ENCODE assay signal across 13 mouse cellular contexts in genomic region chr13:52060418-52060870, GRCm38 (mm10).
DNase-seq lines count a peak whose midpoint lies in the region; ATAC-seq and TF ChIP-seq lines count a peak whose summit lies in the region.
"Had no signal": no experiment of that assay in that cellular context is flagged by ENCODE, and none has a peak within 500 bp of the region (broad histone marks: within the 10 kb centered on the region; RNA-seq: fewer than 3 reads in every experiment).

No protein-coding gene starts in this region.

- DNase-seq in Patski (ENCODE audit: low read depth, low spot score): peak; percentile 67
- DNase-seq in cerebellum, adult 9-11 months: peak; percentile 43
- peak; percentile 99 for DNase-seq in liver, adult 2 months (ENCODE audit: extremely low read depth, low read depth, low spot score)
- DNase-seq in ovary, postnatal 10 days (ENCODE audit: low spot score): no peak
- no peak for DNase-seq in left cerebral cortex, adult 9 months (ENCODE audit: low spot score in 2 of 2)
- DNase-seq: adrenal gland, postnatal 36 days; heart, postnatal 14 days; lung, postnatal 4 days had no signal

- in situ Hi-C loops in Patski (cut with MboI; ENCODE audit: low pct_unique_long_range_greater_than_20kb): no loop called here

- TF ChIP-seq CTCF in Patski (IDR thresholded peaks at IDR 0.05): no peak
- TF ChIP-seq CTCF in liver, adult 2 months (IDR thresholded peaks at IDR 0.05; ENCODE audit: low read depth, low read length): no peak

- H3K9ac ChIP-seq in kidney, embryonic 14.5 days (ENCODE audit: low read depth, low read length): no peak overlapping the region
- H3K9ac ChIP-seq in liver, adult 2 months (ENCODE audit: low read depth, low read length): no peak overlapping the region
- no peak overlapping the region for H3K9ac ChIP-seq in heart, embryonic 12.5 days
- H3K9ac ChIP-seq: embryonic facial prominence, embryonic 13.5 days had no signal

- H3K27me3 ChIP-seq in Patski: no peaks in the 10 kb centered on the region
- H3K27me3 ChIP-seq in kidney, embryonic 14.5 days (ENCODE audit: control insufficient read depth, insufficient read depth, low read length): no peaks in the 10 kb centered on the region
- H3K27me3 ChIP-seq in liver, adult 2 months (ENCODE audit: control insufficient read depth, insufficient read depth, low read length): no peaks in the 10 kb centered on the region
- no peaks in the 10 kb centered on the region for H3K27me3 ChIP-seq in heart, embryonic 12.5 days (replicated peaks)
- H3K27me3 ChIP-seq: embryonic facial prominence, embryonic 13.5 days had no signal

- TF ChIP-seq POLR2A in liver, adult 2 months (IDR thresholded peaks at IDR 0.05; ENCODE audit: extremely low read depth, insufficient read depth, low read length): no peak

- H3K4me1 ChIP-seq in kidney, embryonic 14.5 days (ENCODE audit: control insufficient read depth, insufficient read depth, low read length): peaks cover 28% of the 10 kb centered on the region
- H3K4me1 ChIP-seq in liver, adult 2 months (ENCODE audit: control insufficient read depth, insufficient read depth, low read length): peaks cover 15% of the 10 kb centered on the region
- H3K4me1 ChIP-seq in heart, embryonic 12.5 days (replicated peaks): 0 out of 2 replicates have a peak, but pooled peaks cover 5% of the 10 kb centered on the region

- 0 out of 2 replicates have a peak overlapping the region, but pooled peaks have one; percentile 15 for H3K27ac ChIP-seq in kidney, embryonic 14.5 days (ENCODE audit: low read depth, low read length)
- peak overlapping the region; percentile 24 for H3K27ac ChIP-seq in liver, adult 2 months (replicated peaks; ENCODE audit: insufficient read depth, low read depth, low read length)
- no peak overlapping the region for H3K27ac ChIP-seq in heart, embryonic 12.5 days (ENCODE audit: poor library complexity, severe bottlenecking)
- H3K27ac ChIP-seq: embryonic facial prominence, embryonic 13.5 days had no signal

- CTCF ChIA-PET in Patski (lab: Charles Lee): interaction anchor here (1.3 to 1.5 kb wide), 2 partner anchors 19 to 84 kb away, joined by 3 to 4 read pairs; no protein-coding TSS in a partner anchor

- no peaks in the 10 kb centered on the region for H3K36me3 ChIP-seq in kidney, embryonic 14.5 days (ENCODE audit: control insufficient read depth, insufficient read depth, low read length)
- no peaks in the 10 kb centered on the region for H3K36me3 ChIP-seq in liver, adult 2 months (ENCODE audit: control insufficient read depth, insufficient read depth, low read length)
- no peaks in the 10 kb centered on the region for H3K36me3 ChIP-seq in heart, embryonic 12.5 days
- H3K36me3 ChIP-seq: embryonic facial prominence, embryonic 13.5 days; G1E had no signal

- no peaks in the 10 kb centered on the region for H3K79me2 ChIP-seq in liver, adult 2 months (ENCODE audit: control insufficient read depth, insufficient read depth, low read length)

- 11% methylated on average over 10 of the region's 10 CpGs for WGBS in kidney, embryonic 14.5 days
- WGBS in liver, adult 2 months: 8% methylated on average over 10 of the region's 10 CpGs
- WGBS in heart, embryonic 12.5 days: 78% methylated on average over 10 of the region's 10 CpGs

- H3K9me3 ChIP-seq in kidney, embryonic 14.5 days (ENCODE audit: control insufficient read depth, low read length): no peaks in the 10 kb centered on the region
- no peaks in the 10 kb centered on the region for H3K9me3 ChIP-seq in heart, embryonic 12.5 days (replicated peaks)
- H3K9me3 ChIP-seq: embryonic facial prominence, embryonic 13.5 days; G1E had no signal

- no peak overlapping the region for H3K4me2 ChIP-seq in kidney, embryonic 14.5 days (replicated peaks; ENCODE audit: low read depth, low read length)
- no peak overlapping the region for H3K4me2 ChIP-seq in heart, embryonic 12.5 days
- H3K4me2 ChIP-seq: embryonic facial prominence, embryonic 13.5 days had no signal

- H3K4me3 ChIP-seq in kidney, embryonic 14.5 days (ENCODE audit: low read length): no peak overlapping the region
- H3K4me3 ChIP-seq in liver, adult 2 months (ENCODE audit: insufficient read depth, low read depth, low read length): no peak overlapping the region
- no peak overlapping the region for H3K4me3 ChIP-seq in heart, embryonic 12.5 days
- H3K4me3 ChIP-seq: embryonic facial prominence, embryonic 13.5 days; myocyte had no signal

- POLR2A ChIA-PET in Patski (lab: Charles Lee): interaction anchor here (0.7 to 1.6 kb wide), 3 partner anchors 12 to 162 kb away, joined by 3 to 5 read pairs (median 4); no protein-coding TSS in a partner anchor

- ATAC-seq in Patski: no peak
- peak; percentile 75 for ATAC-seq in kidney, embryonic 14.5 days (ENCODE audit: low FRiP score, low TSS enrichment)
- ATAC-seq in heart, embryonic 12.5 days (ENCODE audit: insufficient number of reproducible peaks, low FRiP score): no peak

Comparison
In these comparisons a context has a peak if more than half of its experiments do, and no peak if none do; other contexts are left out.
1. DNase-seq: peak in Patski (single experiment), cerebellum, adult 9-11 months (single experiment) and liver, adult 2 months (single experiment); none in ovary, postnatal 10 days (single experiment) and left cerebral cortex, adult 9 months (0 of 2).